Mouse (Mus musculus): ENCODE results near the gene Igfbpl1.

The Igfbpl1 gene

GRCm38 (mm10) chr4:45771173-45771572 is 55.5 kb downstream of the Igfbpl1 start:
- no peak for ATAC-seq (ENCODE audit: low TSS enrichment)

- no peak for ATAC-seq (ENCODE audit: low TSS enrichment)
Observed at GRCm38 (mm10) chr4:45770638-45771033, 56.1 kb downstream of the Igfbpl1 start.

GRCm38 (mm10) chr4:45769791-45770637 is 56.7 kb downstream of the Igfbpl1 start:
- ATAC-seq (ENCODE audit: low TSS enrichment): no peak

GRCm38 (mm10) chr4:45769141-45769540 is 57.6 kb downstream of the Igfbpl1 start:
- ATAC-seq (ENCODE audit: low TSS enrichment): no peak

GRCm38 (mm10) chr4:45767891-45768558 is 58.7 kb downstream of the Igfbpl1 start:
- no peak for ATAC-seq (ENCODE audit: low TSS enrichment)

- no peak for ATAC-seq (ENCODE audit: low TSS enrichment)
Observed at GRCm38 (mm10) chr4:45766774-45767173, 59.9 kb downstream of the Igfbpl1 start.

GRCm38 (mm10) chr4:45765565-45766201 is 61.0 kb downstream of the Igfbpl1 start:
- no peak for ATAC-seq (ENCODE audit: low TSS enrichment)

GRCm38 (mm10) chr4:45765121-45765564 is 61.6 kb downstream of the Igfbpl1 start:
- no peak for ATAC-seq (ENCODE audit: low TSS enrichment)

GRCm38 (mm10) chr4:45764141-45764494 is 62.6 kb downstream of the Igfbpl1 start:
- no peak; the same call in 1 of the 2 replicates for ATAC-seq (ENCODE audit: low TSS enrichment)

- peak; percentile 65; the same call in 1 of the 2 replicates for ATAC-seq (ENCODE audit: low TSS enrichment)
Observed at GRCm38 (mm10) chr4:45763288-45764140, 63.2 kb downstream of the Igfbpl1 start.

GRCm38 (mm10) chr4:45762600-45762999 is 64.1 kb downstream of the Igfbpl1 start:
- no peak for ATAC-seq (ENCODE audit: low TSS enrichment)

All from frontal cortex, adult (tissue).